Mouse (Mus musculus) testis, adult 2 months (tissue): ENCODE data around the gene Thegl.
A peak's percentile ranks its signal among the peaks of the same experiment; 100 is the strongest.

Experiments used
- CTCF ChIP-seq: fragments of 200-500 bp; IDR thresholded peaks from 2 replicates; pipeline ENCODE4 v1.5.1; 2012; ENCODE audit warnings: low read depth, mild to moderate bottlenecking, inconsistent platforms, low read length, moderate library complexity; ENCODE audit not compliant: control insufficient read depth, insufficient read depth, insufficient replicate concordance
- POLR2A ChIP-seq: fragments of 200-500 bp; IDR thresholded peaks from 2 replicates; pipeline ENCODE4 v1.6.1; 2012; ENCODE audit warnings: low read depth, mild to moderate bottlenecking, inconsistent platforms, low read length, moderate library complexity; ENCODE audit not compliant: control insufficient read depth

DNA sequence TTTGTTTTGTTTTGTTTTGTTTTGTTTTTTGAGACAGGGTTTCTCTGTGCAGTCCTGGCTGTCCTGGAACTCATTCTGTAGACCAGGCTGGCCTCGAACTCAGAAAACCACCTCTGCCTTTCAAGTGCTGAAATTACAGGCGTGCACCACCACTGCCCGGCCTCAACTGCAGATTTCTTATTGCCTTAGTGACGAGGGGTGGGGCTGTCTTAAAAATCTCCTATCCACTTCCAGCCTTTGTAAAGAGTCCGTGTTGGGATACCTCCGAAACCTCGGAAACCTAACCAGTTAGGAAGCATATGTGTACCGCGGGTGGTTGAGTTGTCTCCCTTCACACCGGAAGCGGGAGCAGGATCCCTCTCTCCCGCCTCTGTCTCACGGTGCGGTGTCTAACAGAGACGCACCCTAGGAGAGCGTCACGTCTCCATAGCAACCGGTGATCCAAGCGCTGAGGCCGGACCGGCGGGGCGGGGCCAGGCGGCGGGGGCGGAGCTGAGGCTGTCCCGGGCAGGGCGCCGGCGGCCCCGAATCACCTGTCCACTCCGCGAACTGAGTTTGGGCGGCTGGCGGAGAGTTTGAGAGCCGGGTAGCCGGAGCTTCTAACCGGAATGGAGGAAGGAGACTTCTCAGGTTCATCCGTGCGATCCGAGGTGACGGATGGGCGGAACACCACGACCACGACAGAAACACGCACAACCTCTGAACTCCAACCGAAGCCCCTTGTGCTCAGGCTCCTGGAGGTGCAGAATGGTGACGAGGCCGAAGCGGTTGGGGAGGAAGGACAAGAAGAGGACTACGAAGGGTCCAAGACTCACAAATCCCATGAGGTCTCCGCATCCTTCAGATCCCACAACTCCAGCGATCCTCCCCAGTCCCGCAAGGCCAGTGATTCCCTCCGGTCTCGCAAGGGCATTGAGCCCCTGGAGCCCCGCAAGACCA, at the start of gene Thegl:
- TF ChIP-seq CTCF (no peak), POLR2A (peak; percentile 93)
